In the genomic region with DNA sequence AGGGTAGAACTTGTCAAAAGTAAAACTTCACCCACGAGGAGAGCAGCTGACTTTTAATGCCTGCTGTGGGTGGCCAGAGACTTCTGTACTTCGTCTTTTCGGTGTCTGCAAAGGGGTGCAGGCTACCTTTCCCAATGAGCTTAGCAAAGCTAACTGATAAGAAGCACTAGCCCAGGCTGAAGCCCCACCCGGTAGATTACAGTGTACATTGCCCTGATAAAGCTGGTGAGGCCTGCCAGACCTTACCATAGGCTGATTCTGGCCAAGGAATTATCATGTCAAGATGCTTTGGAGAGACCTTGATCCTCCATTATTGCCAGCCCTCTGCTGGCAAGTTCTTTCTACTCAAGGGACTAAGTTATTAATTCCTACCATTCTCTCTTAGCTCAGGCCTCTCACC, we compare ENCODE assay signal across 24 mouse cellular contexts.
DNase-seq lines count a peak whose midpoint lies in the region; ATAC-seq and TF ChIP-seq lines count a peak whose summit lies in the region.
"Had no signal": no experiment of that assay in that cellular context is flagged by ENCODE, and none has a peak within 500 bp of the region (broad histone marks: within the 10 kb centered on the region; RNA-seq: fewer than 3 reads in every experiment).

No protein-coding gene starts in this region.

- peak; percentile 25; the same call in 1 of the 2 replicates for TF ChIP-seq POLR2A in small intestine, adult 2 months (IDR thresholded peaks at IDR 0.05; ENCODE audit: low read depth, low read length)

- no peak for DNase-seq in embryonic facial prominence, embryonic 10.5 days (ENCODE audit: low spot score)
- DNase-seq in liver, embryonic 14.5 days (ENCODE audit: low read depth in 3 of 3, low spot score in 3 of 3) = peak in 1 of 3 experiments; percentile 22
- no peak for DNase-seq in thymus, postnatal 4 days
- no peak for DNase-seq in hindbrain, embryonic 10.5 days (ENCODE audit: low spot score)
- DNase-seq: adrenal gland, postnatal 25 days; B cell, adult 2 months; cerebellum, adult 8-10 months; cerebellum, postnatal 25 days; heart, postnatal 14 days; kidney, adult 18-20 months; kidney, postnatal 25 days; lung, adult 2 months; lung, postnatal 14 days had no signal

- no peaks in the 10 kb centered on the region for H3K9me3 ChIP-seq in embryonic facial prominence, embryonic 10.5 days
- no peaks in the 10 kb centered on the region for H3K9me3 ChIP-seq in intestine, embryonic 16.5 days (ENCODE audit: control insufficient read depth, low read length)
- H3K9me3 ChIP-seq in liver, embryonic 14.5 days (ENCODE audit: control insufficient read depth, low read length) = no peaks in the 10 kb centered on the region
- no peaks in the 10 kb centered on the region for H3K9me3 ChIP-seq in forebrain, embryonic 13.5 days (replicated peaks)
- no peaks in the 10 kb centered on the region for H3K9me3 ChIP-seq in hindbrain, embryonic 10.5 days
- H3K9me3 ChIP-seq: embryonic facial prominence, embryonic 12.5 days; kidney, embryonic 15.5 days; limb, embryonic 13.5 days; midbrain, embryonic 12.5 days; neural tube, embryonic 13.5 days; stomach, embryonic 15.5 days had no signal

- peaks cover 58% of the 10 kb centered on the region for H3K4me1 ChIP-seq in embryonic facial prominence, embryonic 10.5 days
- peaks cover 63% of the 10 kb centered on the region for H3K4me1 ChIP-seq in intestine, embryonic 16.5 days (ENCODE audit: control insufficient read depth, insufficient read depth, low read length)
- H3K4me1 ChIP-seq in liver, embryonic 14.5 days (replicated peaks; ENCODE audit: control insufficient read depth in 2 of 2, insufficient read depth in 2 of 2, low read length in 1 of 2) = peaks cover 7 to 42% of the 10 kb centered on the region in 2 experiments
- H3K4me1 ChIP-seq in small intestine, adult 2 months (ENCODE audit: control insufficient read depth, insufficient read depth, insufficient read length, low read length) = peaks cover 58% of the 10 kb centered on the region
- H3K4me1 ChIP-seq in forebrain, embryonic 13.5 days = no peaks in the 10 kb centered on the region
- peaks cover 39% of the 10 kb centered on the region for H3K4me1 ChIP-seq in hindbrain, embryonic 10.5 days (replicated peaks)

- TF ChIP-seq CTCF in liver, embryonic 14.5 days (IDR thresholded peaks at IDR 0.05; ENCODE audit: low read depth) = no peak
- no peak for TF ChIP-seq CTCF in small intestine, adult 2 months (IDR thresholded peaks at IDR 0.05; ENCODE audit: extremely low read depth, insufficient read length, insufficient replicate concordance, low read depth, low read length)

- TF ChIP-seq EP300 in liver, embryonic 14.5 days (IDR thresholded peaks at IDR 0.05; ENCODE audit: low read depth) = no peak

- no peak overlapping the region for H3K4me3 ChIP-seq in embryonic facial prominence, embryonic 10.5 days
- no peak overlapping the region for H3K4me3 ChIP-seq in intestine, embryonic 16.5 days (ENCODE audit: low read length)
- H3K4me3 ChIP-seq in liver, embryonic 14.5 days (ENCODE audit: insufficient read depth in 1 of 2, low read depth in 2 of 2, low read length in 2 of 2) = no peak overlapping the region
- peak overlapping the region; percentile 1; the same call in 1 of the 2 replicates for H3K4me3 ChIP-seq in small intestine, adult 2 months (ENCODE audit: low read depth, low read length)
- H3K4me3 ChIP-seq in forebrain, embryonic 13.5 days = no peak overlapping the region
- no peak overlapping the region for H3K4me3 ChIP-seq in hindbrain, embryonic 10.5 days
- H3K4me3 ChIP-seq: embryonic facial prominence, embryonic 12.5 days; kidney, embryonic 15.5 days; limb, embryonic 13.5 days; midbrain, embryonic 12.5 days; neural tube, embryonic 13.5 days; stomach, embryonic 15.5 days had no signal

- H3K9ac ChIP-seq in intestine, embryonic 16.5 days (ENCODE audit: low read depth, low read length) = no peak overlapping the region
- H3K9ac ChIP-seq in liver, embryonic 14.5 days (replicated peaks) = no peak overlapping the region
- H3K9ac ChIP-seq in forebrain, embryonic 13.5 days = no peak overlapping the region
- H3K9ac ChIP-seq: embryonic facial prominence, embryonic 12.5 days; kidney, embryonic 15.5 days; limb, embryonic 13.5 days; midbrain, embryonic 12.5 days; neural tube, embryonic 13.5 days; stomach, embryonic 15.5 days had no signal

- no peaks in the 10 kb centered on the region for H3K36me3 ChIP-seq in embryonic facial prominence, embryonic 10.5 days (replicated peaks)
- H3K36me3 ChIP-seq in intestine, embryonic 16.5 days (ENCODE audit: control insufficient read depth, insufficient read depth, low read length) = no peaks in the 10 kb centered on the region
- H3K36me3 ChIP-seq in liver, embryonic 14.5 days (replicated peaks; ENCODE audit: control insufficient read depth, insufficient read depth, low read depth) = no peaks in the 10 kb centered on the region
- 0 out of 2 replicates have a peak, but pooled peaks cover 4% of the 10 kb centered on the region for H3K36me3 ChIP-seq in small intestine, adult 2 months (ENCODE audit: control insufficient read depth, insufficient read depth, low read length)
- no peaks in the 10 kb centered on the region for H3K36me3 ChIP-seq in forebrain, embryonic 13.5 days (ENCODE audit: poor library complexity, severe bottlenecking)
- no peaks in the 10 kb centered on the region for H3K36me3 ChIP-seq in hindbrain, embryonic 10.5 days
- H3K36me3 ChIP-seq: embryonic facial prominence, embryonic 12.5 days; limb, embryonic 13.5 days; midbrain, embryonic 12.5 days; neural tube, embryonic 13.5 days; stomach, embryonic 15.5 days had no signal

- 85% methylated on average over 4 of the region's 4 CpGs for WGBS in embryonic facial prominence, embryonic 10.5 days
- 42% methylated on average over 4 of the region's 4 CpGs for WGBS in intestine, embryonic 16.5 days
- WGBS in liver, embryonic 14.5 days (ENCODE audit: insufficient replicate concordance) = 7% methylated on average over 4 of the region's 4 CpGs
- WGBS in small intestine, adult 2 months = 21% methylated on average over 4 of the region's 4 CpGs
- 78% methylated on average over 4 of the region's 4 CpGs for WGBS in forebrain, embryonic 13.5 days
- 86% methylated on average over 4 of the region's 4 CpGs for WGBS in hindbrain, embryonic 10.5 days

- ATAC-seq in intestine, embryonic 16.5 days = peak; percentile 59
- ATAC-seq in liver, embryonic 14.5 days (ENCODE audit: insufficient read depth) = peak; percentile 65
- no peak for ATAC-seq in forebrain, embryonic 13.5 days
- ATAC-seq: forebrain, embryonic 16.5 days; hindbrain, postnatal 0 days had no signal

- 0 out of 2 replicates have a peak, but pooled peaks cover 4% of the 10 kb centered on the region for H3K27me3 ChIP-seq in embryonic facial prominence, embryonic 10.5 days (replicated peaks; ENCODE audit: low read depth, poor library complexity, severe bottlenecking)
- H3K27me3 ChIP-seq in intestine, embryonic 16.5 days (replicated peaks; ENCODE audit: control insufficient read depth, insufficient read depth, low read length) = no peaks in the 10 kb centered on the region
- H3K27me3 ChIP-seq in liver, embryonic 14.5 days (ENCODE audit: control insufficient read depth, insufficient read depth, low read length) = no peaks in the 10 kb centered on the region
- H3K27me3 ChIP-seq in small intestine, adult 2 months (ENCODE audit: control insufficient read depth, insufficient read depth, low read length) = no peaks in the 10 kb centered on the region
- H3K27me3 ChIP-seq in forebrain, embryonic 13.5 days = no peaks in the 10 kb centered on the region
- H3K27me3 ChIP-seq in hindbrain, embryonic 10.5 days (ENCODE audit: insufficient read depth, poor library complexity, severe bottlenecking) = no peaks in the 10 kb centered on the region
- H3K27me3 ChIP-seq: embryonic facial prominence, embryonic 12.5 days; kidney, embryonic 15.5 days; midbrain, embryonic 12.5 days; neural tube, embryonic 13.5 days; stomach, embryonic 15.5 days had no signal

- H3K27ac ChIP-seq in embryonic facial prominence, embryonic 10.5 days (replicated peaks) = 0 out of 2 replicates have a peak overlapping the region, but pooled peaks have one; percentile 0
- peak overlapping the region; percentile 68; the same call in 1 of the 2 replicates for H3K27ac ChIP-seq in intestine, embryonic 16.5 days (ENCODE audit: low read length)
- no peak overlapping the region for H3K27ac ChIP-seq in liver, embryonic 14.5 days
- peak overlapping the region; percentile 98 for H3K27ac ChIP-seq in small intestine, adult 2 months (ENCODE audit: insufficient read depth, low read depth, low read length)
- no peak overlapping the region for H3K27ac ChIP-seq in forebrain, embryonic 13.5 days
- H3K27ac ChIP-seq in hindbrain, embryonic 10.5 days = no peak overlapping the region
- H3K27ac ChIP-seq: embryonic facial prominence, embryonic 12.5 days; hindbrain, postnatal 0 days; limb, embryonic 13.5 days; midbrain, embryonic 12.5 days; neural tube, embryonic 13.5 days; stomach, embryonic 15.5 days had no signal

- H3K4me2 ChIP-seq in intestine, embryonic 16.5 days (ENCODE audit: low read depth, low read length) = no peak overlapping the region; the same call in none of the 2 replicates
- peak overlapping the region; percentile 15; the same call in 1 of the 2 replicates for H3K4me2 ChIP-seq in liver, embryonic 14.5 days (ENCODE audit: low read depth)
- no peak overlapping the region for H3K4me2 ChIP-seq in forebrain, embryonic 13.5 days
- H3K4me2 ChIP-seq: embryonic facial prominence, embryonic 12.5 days; kidney, embryonic 15.5 days; limb, embryonic 13.5 days; midbrain, embryonic 12.5 days; neural tube, embryonic 13.5 days; stomach, embryonic 15.5 days had no signal

Comparison
In these comparisons a context has a peak if more than half of its experiments do, and no peak if none do; other contexts are left out.
1. H3K27ac ChIP-seq: peak in embryonic facial prominence, embryonic 10.5 days (single experiment), intestine, embryonic 16.5 days (single experiment) and small intestine, adult 2 months (single experiment); none in liver, embryonic 14.5 days (single experiment), forebrain, embryonic 13.5 days (single experiment) and hindbrain, embryonic 10.5 days (single experiment).